Mouse (Mus musculus) E14TG2a.4 (cell line): Measurements from ENCODE around the gene Camsap2.

Experiments used
- CTCF ChIP-seq: conservative IDR thresholded peaks from 2 replicates; pipeline ENCODE4 v1.5.1; 2014; ENCODE audit warnings: low read length
- NANOG ChIP-seq: IDR thresholded peaks from 2 replicates; pipeline ENCODE4 v1.6.1; 2014; ENCODE audit warnings: borderline replicate concordance, low read length, mixed read lengths

GRCm38 (mm10) chr1:136346373-136347035, 600 bp upstream of the Camsap2 start:
- no peak for TF ChIP-seq CTCF
- no peak for TF ChIP-seq NANOG
